Mouse (Mus musculus): ENCODE results near the gene Zfp30.

The Zfp30 gene

GRCm38 (mm10) chr7:29783871-29784551 is at the start of gene Zfp30:
Gene Zfp30 (plus strand): TSS chr7:29783998.
- peak; percentile 81 for DNase-seq

- no peak for DNase-seq
These were observed 41.5 kb upstream of the Zfp30 start for GRCm38 (mm10) chr7:29742258-29742657.

- DNase-seq = no peak
These were observed 23.3 kb upstream of the Zfp30 start for GRCm38 (mm10) chr7:29760476-29760875.

- no peak for DNase-seq
These were observed 19.1 kb upstream of the Zfp30 start for GRCm38 (mm10) chr7:29764702-29765101.

GRCm38 (mm10) chr7:29767058-29767686 is 16.6 kb upstream of the Zfp30 start:
- DNase-seq = peak; percentile 89

- peak; percentile 97 for DNase-seq
These were observed 15.5 kb upstream of the Zfp30 start, which contains the start of gene Zfp84 for GRCm38 (mm10) chr7:29768090-29768900. Gene Zfp84 (plus strand): TSS chr7:29768552.

- DNase-seq = peak; percentile 22
These were observed 14.8 kb upstream of the Zfp30 start for GRCm38 (mm10) chr7:29768980-29769379.

GRCm38 (mm10) chr7:29773503-29773902 is 10.3 kb upstream of the Zfp30 start:
- DNase-seq = no peak

GRCm38 (mm10) chr7:29774371-29774770 is 9.4 kb upstream of the Zfp30 start:
- DNase-seq = peak; percentile 35

- no peak for DNase-seq
These were observed 7.2 kb upstream of the Zfp30 start for GRCm38 (mm10) chr7:29776568-29776967.

GRCm38 (mm10) chr7:29777372-29777771 is 6.4 kb upstream of the Zfp30 start:
- DNase-seq = no peak

- DNase-seq = no peak
These were observed 1.2 kb downstream of the Zfp30 start for GRCm38 (mm10) chr7:29785023-29785422.

GRCm38 (mm10) chr7:29785888-29786287 is 2.1 kb downstream of the Zfp30 start:
- no peak for DNase-seq

- DNase-seq = no peak
These were observed 9.1 kb downstream of the Zfp30 start for GRCm38 (mm10) chr7:29792906-29793305.

- no peak for DNase-seq
These were observed 23.2 kb downstream of the Zfp30 start for GRCm38 (mm10) chr7:29807046-29807445.

- no peak for DNase-seq
These were observed 28.4 kb downstream of the Zfp30 start for GRCm38 (mm10) chr7:29812244-29812643.

- DNase-seq = no peak
These were observed 30.6 kb downstream of the Zfp30 start for GRCm38 (mm10) chr7:29814381-29814780.

- no peak for DNase-seq
These were observed 31.4 kb downstream of the Zfp30 start for GRCm38 (mm10) chr7:29815061-29815784.

- DNase-seq = peak; percentile 95
These were observed 32.2 kb downstream of the Zfp30 start, which contains the start of gene Zfp790 for GRCm38 (mm10) chr7:29815910-29816429. Gene Zfp790 (plus strand): TSS chr7:29816114.

GRCm38 (mm10) chr7:29818619-29819254 is 34.9 kb downstream of the Zfp30 start:
- peak; percentile 83 for DNase-seq

GRCm38 (mm10) chr7:29828001-29828400 is 44.2 kb downstream of the Zfp30 start:
- DNase-seq = peak; percentile 77

- DNase-seq = no peak
These were observed 46.0 kb downstream of the Zfp30 start for GRCm38 (mm10) chr7:29829804-29830203.
